Mouse (Mus musculus): Measurements from ENCODE around the gene Plin5.

- TF ChIP-seq CTCF (IDR thresholded peaks at IDR 0.05; ENCODE audit: borderline replicate concordance, control insufficient read depth, extremely low read depth, insufficient read depth, low read length, poor library complexity) (no peak), POLR2A (IDR thresholded peaks at IDR 0.05; ENCODE audit: control insufficient read depth, extremely low read depth, insufficient read depth, low read length, poor library complexity) (peak; percentile 25; the same call in 1 of the 2 replicates)
Observed at GRCm38 (mm10) chr17:56148280-56148679, 30.9 kb upstream of the Plin5 start.

All from thymus, adult 2 months (tissue).